Mouse (Mus musculus) liver, embryonic 14.5 days (tissue): ENCODE measurements around the gene Nrip1.

ENCODE experiments used
- CTCF ChIP-seq: IDR thresholded peaks from 2 replicates; pipeline ENCODE4 v1.5.1; 2016; ENCODE audit warnings: antibody characterized with exemption, low read depth, control low read depth
- EP300 ChIP-seq: IDR thresholded peaks from 2 replicates; pipeline ENCODE4 v1.6.1; 2016; ENCODE audit warnings: antibody characterized with exemption, low read depth

- TF ChIP-seq CTCF (no peak), EP300 (no peak)
Measured at GRCm38 (mm10) chr16:76283796-76284195, 89.8 kb downstream of the Nrip1 start.
